Mouse (Mus musculus): Measurements from ENCODE around the gene Erlec1. TPM values are rescaled to one million over a fixed set of nuclear protein-coding genes. Genes with fewer than 3 reads are reported as not detected.

Erlec1 gene
- total RNA-seq, 2 experiments from 2014 or later = 50.3 to 59.2 TPM

Other genes starting within 250 kb of the Erlec1 start
- gene Psme4, start 182.6 kb downstream of the Erlec1 start, total RNA-seq (2021) = 10 to 100 TPM; 37.7 to 48.1 TPM
- 10 to 100 TPM; 11.7 to 13.1 TPM for gene Gpr75, start 69.0 kb downstream of the Erlec1 start, total RNA-seq (2021)
- 10 to 100 TPM; 20.0 to 21.1 TPM for gene Asb3, start 68.9 kb downstream of the Erlec1 start, total RNA-seq (2021)
- gene Chac2, start 32.0 kb upstream of the Erlec1 start, total RNA-seq (2021) = 10 to 100 TPM; 15.7 to 19.1 TPM
- not detected for gene Gm17332, start 228.1 kb upstream of the Erlec1 start, total RNA-seq (2021)